Mouse (Mus musculus): ENCODE measurements around the gene Gm27029. TPM values are rescaled to one million over a fixed set of nuclear protein-coding genes. Genes with fewer than 3 reads are reported as not detected.

Gm27029 gene
- polyA plus RNA-seq, 1 experiment from 2014 or later, result 8.5 TPM

GRCm38 (mm10) chr11:101357505-101358182 lies 67.0 kb downstream of the Gm27029 start:
- 75% methylated on average over 3 of the region's 3 CpGs for WGBS
- Histone ChIP-seq H3K9me3 (ENCODE audit: control insufficient read depth, low read depth, low read length) (no peaks in the 10 kb centered on the region), H3K4me3 (ENCODE audit: low read depth, low read length) (no peak overlapping the region), H3K27ac (ENCODE audit: low read length) (no peak overlapping the region), H3K27me3 (ENCODE audit: control insufficient read depth, insufficient read depth, low read length) (no peaks in the 10 kb centered on the region), H3K4me2 (replicated peaks; ENCODE audit: low read depth, low read length) (no peak overlapping the region), H3K4me1 (ENCODE audit: control insufficient read depth, insufficient read depth, low read length) (no peaks in the 10 kb centered on the region), H3K36me3 (ENCODE audit: control insufficient read depth, insufficient read depth, low read length) (no peaks in the 10 kb centered on the region), H3K9ac (replicated peaks; ENCODE audit: low read depth, low read length) (no peak overlapping the region)
- no peak for ATAC-seq (ENCODE audit: insufficient number of reproducible peaks, insufficient read depth, low FRiP score, low read depth)

Small RNAs within 50 kb of the gene (microRNA-seq; reads per million reads assigned to microRNA genes)
- 1.6 reads per million for gene Mir6929

Other genes with a start within 250 kb of the Gm27029 start
- gene Ccr10, start 249.4 kb downstream of the Gm27029 start, polyA plus RNA-seq (2014; fragmentation: Nextera tagmentation; extraction: Ambion mirVana), result 0.14 and 0.33 TPM in 2 replicates
- 17.7 and 19.1 TPM in 2 replicates for gene Ezh1, start 198.3 kb downstream of the Gm27029 start, polyA plus RNA-seq (2014; fragmentation: Nextera tagmentation; extraction: Ambion mirVana)
- gene Ramp2, start 178.8 kb downstream of the Gm27029 start, polyA plus RNA-seq (2014; fragmentation: Nextera tagmentation; extraction: Ambion mirVana), result 123 and 128 TPM in 2 replicates
- 153 and 154 TPM in 2 replicates for gene Vps25, start 171.1 kb downstream of the Gm27029 start, polyA plus RNA-seq (2014; fragmentation: Nextera tagmentation; extraction: Ambion mirVana)
- 21.9 and 26.8 TPM in 2 replicates for gene Wnk4, start 164.2 kb downstream of the Gm27029 start, polyA plus RNA-seq (2014; fragmentation: Nextera tagmentation; extraction: Ambion mirVana)
- 0.87 and 1.6 TPM in 2 replicates for gene Cntd1, start 145.8 kb downstream of the Gm27029 start, polyA plus RNA-seq (2014; fragmentation: Nextera tagmentation; extraction: Ambion mirVana)
- 207 and 215 TPM in 2 replicates for gene Coa3, start 145.7 kb downstream of the Gm27029 start, polyA plus RNA-seq (2014; fragmentation: Nextera tagmentation; extraction: Ambion mirVana)
- gene Becn1, start 122.5 kb downstream of the Gm27029 start, polyA plus RNA-seq (2014; fragmentation: Nextera tagmentation; extraction: Ambion mirVana), result 140 and 144 TPM in 2 replicates
- 84.6 and 96.2 TPM in 2 replicates for gene Psme3, start 108.6 kb downstream of the Gm27029 start, polyA plus RNA-seq (2014; fragmentation: Nextera tagmentation; extraction: Ambion mirVana)
- gene Aoc2, start 99.7 kb downstream of the Gm27029 start, polyA plus RNA-seq (2014; fragmentation: Nextera tagmentation; extraction: Ambion mirVana), result 1.3 and 1.8 TPM in 2 replicates
- 3.2 TPM in 2 replicates for gene Aoc3, start 94.2 kb downstream of the Gm27029 start, polyA plus RNA-seq (2014; fragmentation: Nextera tagmentation; extraction: Ambion mirVana)
- not detected in 2 replicates for gene G6pc, start 57.2 kb downstream of the Gm27029 start, polyA plus RNA-seq (2014; fragmentation: Nextera tagmentation; extraction: Ambion mirVana)
- gene Aarsd1, start 7.2 kb downstream of the Gm27029 start, polyA plus RNA-seq (2014; fragmentation: Nextera tagmentation; extraction: Ambion mirVana), result 69.6 and 74.0 TPM in 2 replicates
- 12.0 and 13.5 TPM in 2 replicates for gene Rundc1, start 289 bp upstream of the Gm27029 start, polyA plus RNA-seq (2014; fragmentation: Nextera tagmentation; extraction: Ambion mirVana)
- gene Ptges3l, start 537 bp upstream of the Gm27029 start, polyA plus RNA-seq (2014; fragmentation: Nextera tagmentation; extraction: Ambion mirVana), result 18.0 and 24.1 TPM in 2 replicates
- gene Rpl27, start 17.5 kb upstream of the Gm27029 start, polyA plus RNA-seq (2014; fragmentation: Nextera tagmentation; extraction: Ambion mirVana), result 373 and 398 TPM in 2 replicates
- gene Ifi35, start 23.6 kb upstream of the Gm27029 start, polyA plus RNA-seq (2014; fragmentation: Nextera tagmentation; extraction: Ambion mirVana), result 22.4 and 23.0 TPM in 2 replicates
- 11.6 and 14.2 TPM in 2 replicates for gene Rnd2, start 40.2 kb upstream of the Gm27029 start, polyA plus RNA-seq (2014; fragmentation: Nextera tagmentation; extraction: Ambion mirVana)
- 47.6 and 52.7 TPM in 2 replicates for gene Vat1, start 41.4 kb upstream of the Gm27029 start, polyA plus RNA-seq (2014; fragmentation: Nextera tagmentation; extraction: Ambion mirVana)
- gene Brca1, start 127.2 kb upstream of the Gm27029 start, polyA plus RNA-seq (2014; fragmentation: Nextera tagmentation; extraction: Ambion mirVana), result 14.7 and 18.2 TPM in 2 replicates
- 59.8 and 62.0 TPM in 2 replicates for gene Nbr1, start 127.4 kb upstream of the Gm27029 start, polyA plus RNA-seq (2014; fragmentation: Nextera tagmentation; extraction: Ambion mirVana)
- gene Tmem106a, start 157.4 kb upstream of the Gm27029 start, polyA plus RNA-seq (2014; fragmentation: Nextera tagmentation; extraction: Ambion mirVana), result 5.9 and 6.7 TPM in 2 replicates
- gene Gm11634, start 174.5 kb upstream of the Gm27029 start, polyA plus RNA-seq (2014; fragmentation: Nextera tagmentation; extraction: Ambion mirVana), result not detected in 2 replicates
- gene Rdm1, start 202.4 kb upstream of the Gm27029 start, polyA plus RNA-seq (2014; fragmentation: Nextera tagmentation; extraction: Ambion mirVana), result 38.3 and 47.5 TPM in 2 replicates
- gene Arl4d, start 240.7 kb upstream of the Gm27029 start, polyA plus RNA-seq (2014; fragmentation: Nextera tagmentation; extraction: Ambion mirVana), result 6.4 and 8.1 TPM in 2 replicates

Measured in stomach, embryonic 14.5 days (tissue).